Comparison of ENCODE assay signal across 8 mouse cellular contexts in the genomic region with DNA sequence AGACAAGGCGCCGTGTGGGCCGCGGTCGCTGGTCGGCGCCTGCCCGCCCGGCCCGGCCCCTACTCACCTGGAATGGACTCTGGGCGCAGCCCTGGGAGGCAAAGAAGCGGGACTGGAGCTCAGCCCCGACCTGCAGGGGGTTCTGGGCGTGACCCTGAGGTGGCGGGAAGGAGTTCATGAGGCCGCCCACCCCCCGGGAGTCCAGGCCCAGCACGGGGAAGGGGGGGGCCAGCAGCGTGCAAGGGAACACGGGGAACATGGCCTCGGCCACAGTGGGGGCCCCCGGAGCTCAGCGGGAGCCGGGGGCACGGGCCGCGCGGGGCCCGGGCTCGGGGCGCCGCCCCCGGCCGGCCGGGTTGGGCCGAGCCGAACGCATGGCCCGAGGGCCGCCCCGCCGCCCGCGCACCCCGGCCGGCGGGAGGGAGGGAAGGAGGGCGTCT. TPM values are rescaled to one million over a fixed set of nuclear protein-coding genes. Genes with fewer than 3 reads are reported as not detected.
DNase-seq lines count a peak whose midpoint lies in the region; ATAC-seq and TF ChIP-seq lines count a peak whose summit lies in the region.

No protein-coding gene starts in this region.

- under 1% methylated on average over 45 of the region's 48 CpGs for WGBS in kidney, adult 2 months
- WGBS in olfactory bulb, adult 2 months = under 1% methylated on average over 35 of the region's 48 CpGs

- no peaks in the 10 kb centered on the region for H3K27me3 ChIP-seq in Patski
- no peaks in the 10 kb centered on the region for H3K27me3 ChIP-seq in kidney, adult 2 months (replicated peaks; ENCODE audit: control insufficient read depth, insufficient read depth, low read length)

- DNase-seq in 3T3-L1 (ENCODE audit: low read depth, low spot score) (peak; percentile 50), Patski (ENCODE audit: low read depth, low spot score) (no peak)
- DNase-seq in cerebellum, postnatal 4 days (ENCODE audit: low spot score in 2 of 2) = peak; percentile 45 to 73
- peak; percentile 74 to 75 for DNase-seq in heart, adult 18-20 months
- DNase-seq in kidney, adult 2 months = peak; percentile 84
- peak; percentile 64 to 67 for DNase-seq in lung, adult 18-20 months
- peak; percentile 65 for DNase-seq in urinary bladder, postnatal 14 days (ENCODE audit: low spot score)

- no peak for TF ChIP-seq POLR2A in kidney, adult 2 months (IDR thresholded peaks at IDR 0.05; ENCODE audit: low read depth, low read length)
- no peak for TF ChIP-seq POLR2A in olfactory bulb, adult 2 months (IDR thresholded peaks at IDR 0.05; ENCODE audit: insufficient read depth, low read depth, low read length)

- H3K4me1 ChIP-seq in kidney, adult 2 months (ENCODE audit: control insufficient read depth, insufficient read depth, low read length) = peaks cover 15% of the 10 kb centered on the region
- H3K4me1 ChIP-seq in olfactory bulb, adult 2 months (ENCODE audit: control insufficient read depth, insufficient read depth, low read length) = peaks cover 44% of the 10 kb centered on the region

- in situ Hi-C loops in Patski (cut with MboI; ENCODE audit: low pct_unique_long_range_greater_than_20kb) = no loop called here

- TF ChIP-seq CTCF in Patski (IDR thresholded peaks at IDR 0.05) = no peak
- no peak for TF ChIP-seq CTCF in kidney, adult 2 months (conservative IDR thresholded peaks at IDR 0.05; ENCODE audit: insufficient read depth, insufficient read length, low read depth, low read length)
- TF ChIP-seq CTCF in olfactory bulb, adult 2 months (IDR thresholded peaks at IDR 0.05; ENCODE audit: insufficient read depth, low read depth, low read length) = no peak

- CTCF ChIA-PET in Patski (lab: Charles Lee) = interaction anchor here (3.3 kb wide), 1 partner anchor 11 kb away, joined by 21 read pairs; a partner anchor contains a TSS

- peak overlapping the region; percentile 84 for H3K4me3 ChIP-seq in kidney, adult 2 months (ENCODE audit: insufficient read depth, low read depth, low read length)
- H3K4me3 ChIP-seq in olfactory bulb, adult 2 months (ENCODE audit: insufficient read depth, low read depth, low read length) = peak overlapping the region; percentile 97

- peak; percentile 26 for ATAC-seq in Patski

- H3K27ac ChIP-seq in kidney, adult 2 months (ENCODE audit: insufficient read depth, low read depth, low read length) = peak overlapping the region; percentile 97
- H3K27ac ChIP-seq in olfactory bulb, adult 2 months (ENCODE audit: insufficient read depth, low read depth, low read length) = peak overlapping the region; percentile 97

- H3K36me3 ChIP-seq in kidney, adult 2 months (ENCODE audit: control insufficient read depth, insufficient read depth, low read length) = no peaks in the 10 kb centered on the region

- POLR2A ChIA-PET in Patski (lab: Charles Lee) = interaction anchor here (1.6 to 5.6 kb wide), 2 partner anchors 10 to 77 kb away, joined by 9 to 31 read pairs; a partner anchor contains a TSS

RNA-seq across cellular contexts. Expression of a gene that starts 0.7 kb away (rescaled TPM):
- polyA plus RNA-seq in Patski (2021) = 139 TPM
- total RNA-seq in heart, adult 18-20 months (2021) = 10 to 100 TPM; 55.3 to 57.3 TPM
- polyA plus RNA-seq in kidney, adult 2 months (2012; rRNA removed) = 97.9 and 115 TPM in 2 replicates
- 437 and 572 TPM in 2 replicates for polyA plus RNA-seq in olfactory bulb, adult 2 months (2012; ENCODE audit: insufficient read depth, insufficient read length, low replicate concordance, missing spikeins)

RNA-seq across cellular contexts. Expression of a gene that starts 5.2 kb away (rescaled TPM):
- polyA plus RNA-seq in Patski (2021) = 0.36 TPM
- under 1 TPM in 1 of 2 experiments, not detected in 1; 0.80 TPM for total RNA-seq in heart, adult 18-20 months (2021)
- polyA plus RNA-seq in kidney, adult 2 months (2012; rRNA removed) = 3.6 and 4.6 TPM in 2 replicates
- not detected in 2 replicates for polyA plus RNA-seq in olfactory bulb, adult 2 months (2012; ENCODE audit: insufficient read depth, insufficient read length, low replicate concordance, missing spikeins)

RNA-seq across cellular contexts. Expression of a gene that starts 5.3 kb away (rescaled TPM):
- 39.5 TPM for polyA plus RNA-seq in Patski (2021)
- total RNA-seq in heart, adult 18-20 months (2021) = 10 to 100 TPM; 24.6 to 27.3 TPM
- 21.2 and 28.9 TPM in 2 replicates for polyA plus RNA-seq in kidney, adult 2 months (2012; rRNA removed)
- polyA plus RNA-seq in olfactory bulb, adult 2 months (2012; ENCODE audit: insufficient read depth, insufficient read length, low replicate concordance, missing spikeins) = not detected in 2 replicates

RNA-seq across cellular contexts. Expression of a gene that starts 9.0 kb away (rescaled TPM):
- polyA plus RNA-seq in Patski (2021) = 17.5 TPM
- 10 to 100 TPM in 1 of 2 experiments, 1 to 10 TPM in 1; 8.3 to 10.7 TPM for total RNA-seq in heart, adult 18-20 months (2021)
- polyA plus RNA-seq in kidney, adult 2 months (2012; rRNA removed) = 2.8 and 17.6 TPM in 2 replicates
- polyA plus RNA-seq in olfactory bulb, adult 2 months (2012; ENCODE audit: insufficient read depth, insufficient read length, low replicate concordance, missing spikeins) = not detected in 2 replicates

RNA-seq across cellular contexts. Expression of a gene that starts 9.9 kb away (rescaled TPM):
- polyA plus RNA-seq in Patski (2021) = 0.33 TPM
- total RNA-seq in heart, adult 18-20 months (2021) = not detected
- polyA plus RNA-seq in kidney, adult 2 months (2012; rRNA removed) = 0.91 and 1.3 TPM in 2 replicates
- not detected in 2 replicates for polyA plus RNA-seq in olfactory bulb, adult 2 months (2012; ENCODE audit: insufficient read depth, insufficient read length, low replicate concordance, missing spikeins)

Comparison
In these comparisons a context has a peak if more than half of its experiments do, and no peak if none do; other contexts are left out.
1. RNA of a gene that starts 5.3 kb away (polyA plus RNA-seq): 39.5 TPM in Patski (single experiment) and 21.2 to 28.9 TPM in kidney, adult 2 months; not detected in olfactory bulb, adult 2 months; every median in the first group is over 10 times any median in the second.